Mouse (Mus musculus) cerebellum, adult 2 months (tissue): ENCODE data around the gene Akt1.

Experiments used
- CTCF ChIP-seq: fragments of 200-500 bp; IDR thresholded peaks from 2 replicates; pipeline ENCODE4 v1.5.1; 2011; ENCODE audit warnings: low read depth, mild to moderate bottlenecking, control low read depth, low read length, moderate library complexity, borderline replicate concordance; ENCODE audit not compliant: insufficient read depth
- POLR2A ChIP-seq: fragments of 200-500 bp; IDR thresholded peaks from 2 replicates; pipeline ENCODE4 v1.6.1; 2011; ENCODE audit warnings: low read length, control low read depth, borderline replicate concordance; ENCODE audit not compliant: insufficient read depth

- TF ChIP-seq CTCF = no peak
- TF ChIP-seq POLR2A = no peak
These were observed 1.1 kb downstream of the Akt1 start for GRCm38 (mm10) chr12:112673576-112674091.
